Mouse (Mus musculus) lung, postnatal 36 days (tissue): Measurements from ENCODE around the gene Gramd2.
"Not testable (repeated sequence)": the region's sequence is repeated elsewhere in the genome, so short reads cannot be mapped to it uniquely, and the experiment has no call there.

Experiments
- DNase-seq: peaks from one replicate; pipeline ENCODE4 v3.0.0; 2022; ENCODE audit warnings: mixed read lengths

Gramd2 gene

DNA sequence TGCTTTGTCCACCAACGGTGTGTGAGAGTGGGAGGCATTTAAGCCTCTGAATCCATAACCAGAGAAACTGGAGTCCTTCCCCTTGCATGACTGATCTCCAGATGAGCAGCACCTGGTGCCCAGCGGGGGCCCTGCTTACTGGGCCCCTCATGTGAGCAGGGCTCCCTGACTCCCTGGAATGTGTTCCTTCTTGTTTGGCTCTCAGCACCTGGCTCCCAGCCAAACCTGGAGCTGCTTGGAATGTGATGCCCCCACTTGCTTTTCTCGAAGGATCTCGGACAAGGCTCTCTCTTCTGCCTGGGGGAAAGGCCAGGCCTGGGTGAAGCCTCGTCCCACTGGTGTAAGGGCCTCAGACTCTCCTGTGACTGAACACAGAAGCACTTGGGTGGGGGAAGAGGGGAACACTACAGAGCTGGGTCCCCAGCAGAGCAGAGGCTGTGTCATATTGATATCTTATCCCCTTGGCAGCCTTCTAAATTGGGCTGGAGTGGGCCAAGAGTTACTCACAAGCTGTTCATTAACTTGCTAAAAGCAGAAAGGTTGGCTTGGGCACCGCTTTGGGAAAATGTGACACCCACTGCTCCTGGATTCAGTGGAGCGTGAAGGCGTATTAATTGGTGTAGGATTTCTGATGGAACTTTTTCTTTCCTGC is 44.0 kb downstream of the Gramd2 start:
- peak; percentile 57 for DNase-seq

DNA sequence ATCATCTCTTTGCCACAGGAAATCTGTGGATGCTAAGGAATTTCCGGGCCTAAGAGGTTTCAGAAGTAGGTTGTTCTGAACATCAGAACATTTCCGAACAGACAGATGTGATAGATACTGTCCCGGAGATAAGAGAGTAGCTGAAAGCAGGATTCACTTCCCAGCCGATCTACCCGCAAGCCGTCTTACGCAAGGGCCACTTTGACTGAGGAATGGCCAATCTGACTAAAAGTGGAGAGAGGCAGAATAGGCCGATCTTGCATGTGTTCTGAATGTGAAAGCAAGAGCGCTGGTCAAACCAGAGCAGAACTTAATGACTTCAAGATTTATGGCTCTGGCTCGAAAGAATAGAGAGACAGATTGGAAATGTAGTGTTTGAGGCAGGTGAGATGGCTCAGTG is 45.6 kb downstream of the Gramd2 start:
- DNase-seq = peak; percentile 53

DNA sequence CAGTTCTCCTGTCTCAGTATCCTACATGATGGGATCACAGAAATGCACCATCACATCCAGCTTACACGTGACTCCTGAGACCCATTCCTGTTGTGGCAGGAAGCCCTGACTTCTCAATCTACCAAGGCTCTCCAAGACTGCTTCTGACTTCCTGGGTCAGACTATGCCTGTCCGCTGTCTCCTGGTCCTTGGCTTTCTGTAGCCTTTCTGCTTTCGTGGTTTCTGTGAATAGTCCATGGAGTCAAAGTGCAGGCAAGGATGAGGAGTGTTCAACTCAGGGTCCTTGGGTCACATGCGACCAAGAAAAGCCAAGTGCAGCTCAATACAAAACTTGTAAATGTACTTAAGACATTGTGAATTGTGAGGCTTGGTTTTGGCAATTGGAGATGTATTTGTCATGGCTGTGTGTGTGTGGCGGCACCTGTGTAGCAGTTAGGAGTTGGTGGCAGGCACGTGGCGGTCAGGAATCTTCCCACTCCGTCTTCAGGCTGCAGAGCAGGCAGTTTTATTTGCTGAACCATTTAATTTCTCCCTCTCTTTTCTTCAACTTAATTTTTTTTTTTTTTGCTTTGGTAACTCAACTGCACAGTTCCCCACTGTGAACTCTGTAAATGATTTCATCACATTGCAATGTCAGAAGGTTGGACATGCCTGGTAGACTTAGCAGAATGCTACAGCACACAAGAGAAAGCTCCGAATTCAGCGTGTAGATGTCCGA is 47.8 kb downstream of the Gramd2 start:
- no peak for DNase-seq

DNA sequence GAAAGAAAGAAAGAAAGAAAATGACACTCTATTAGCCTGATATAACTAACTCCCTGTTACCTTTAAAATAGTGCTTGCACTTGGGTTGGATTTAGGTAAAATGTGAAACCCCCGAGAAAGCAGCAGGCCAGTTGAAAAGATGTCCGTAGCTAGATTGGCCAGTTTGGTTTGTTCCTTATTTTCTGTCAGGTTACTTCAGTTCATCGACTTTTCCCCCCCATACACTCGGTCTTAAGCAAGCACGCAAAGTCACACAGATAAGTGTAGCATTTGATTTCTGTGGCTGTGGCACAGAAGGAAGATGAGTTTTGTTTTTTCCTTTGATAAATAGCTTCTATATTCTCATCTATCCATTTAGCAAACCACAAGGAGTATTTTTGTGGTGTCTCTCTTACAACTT is 51.2 kb downstream of the Gramd2 start:
- DNase-seq = no peak

DNA sequence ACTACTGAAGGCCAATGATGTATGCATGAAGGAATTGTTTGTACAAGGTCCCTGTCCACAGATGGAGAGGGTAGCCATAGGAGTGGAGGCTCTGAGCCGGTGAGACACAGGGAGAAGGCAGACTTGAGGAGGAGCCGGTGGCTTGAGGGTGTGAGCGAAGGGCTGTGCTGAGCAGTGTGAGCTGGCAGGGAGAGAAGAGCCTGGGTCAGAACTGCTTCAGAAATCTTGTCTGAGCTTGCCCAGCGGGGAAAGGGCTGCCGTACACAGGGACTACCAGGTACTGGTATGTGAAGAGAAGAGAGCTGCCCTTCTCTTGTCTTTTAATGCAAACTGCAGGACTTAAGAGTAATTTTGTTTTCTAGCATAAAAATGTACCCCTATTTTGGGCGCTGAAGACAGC is 53.1 kb downstream of the Gramd2 start:
- DNase-seq = no peak

DNA sequence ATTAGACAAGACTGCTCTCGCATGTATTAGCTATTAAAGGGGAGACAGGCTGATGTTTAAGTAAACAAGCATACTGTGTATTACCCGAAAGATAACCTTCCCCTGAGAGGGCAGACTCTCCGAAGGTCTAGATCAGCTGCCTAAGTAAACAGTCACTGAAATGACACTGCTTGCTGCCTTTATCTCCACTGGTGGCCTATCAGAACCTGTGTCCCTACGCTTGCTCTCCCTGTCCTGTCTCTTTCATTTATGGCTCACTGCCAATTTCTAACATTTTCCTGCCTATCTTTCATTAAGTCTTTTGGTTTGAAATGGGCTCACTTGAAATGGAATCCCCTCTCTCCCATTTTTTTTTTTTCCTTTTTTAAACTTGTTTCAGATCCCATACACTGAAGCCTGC is 55.5 kb downstream of the Gramd2 start:
- no peak for DNase-seq

DNA sequence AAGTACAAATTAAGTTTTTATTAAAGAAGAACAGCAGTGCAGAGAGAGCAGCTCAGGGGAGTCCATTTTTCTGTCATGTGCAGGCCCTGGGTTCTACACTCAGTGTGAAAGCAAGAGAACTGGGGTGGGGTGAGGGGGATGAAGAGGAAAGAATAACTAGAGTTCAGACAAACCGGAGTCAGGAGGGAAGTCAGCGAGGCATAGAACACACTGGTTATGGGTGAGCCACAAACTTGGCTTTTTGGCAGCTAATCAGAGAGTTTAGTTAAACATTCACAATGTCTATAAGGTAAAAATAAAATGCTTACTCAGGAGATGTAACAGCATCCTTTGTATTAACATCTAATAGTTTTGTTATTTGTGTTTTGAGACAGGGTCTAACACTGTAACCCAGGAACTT is 60.6 kb downstream of the Gramd2 start:
- DNase-seq = no peak

DNA sequence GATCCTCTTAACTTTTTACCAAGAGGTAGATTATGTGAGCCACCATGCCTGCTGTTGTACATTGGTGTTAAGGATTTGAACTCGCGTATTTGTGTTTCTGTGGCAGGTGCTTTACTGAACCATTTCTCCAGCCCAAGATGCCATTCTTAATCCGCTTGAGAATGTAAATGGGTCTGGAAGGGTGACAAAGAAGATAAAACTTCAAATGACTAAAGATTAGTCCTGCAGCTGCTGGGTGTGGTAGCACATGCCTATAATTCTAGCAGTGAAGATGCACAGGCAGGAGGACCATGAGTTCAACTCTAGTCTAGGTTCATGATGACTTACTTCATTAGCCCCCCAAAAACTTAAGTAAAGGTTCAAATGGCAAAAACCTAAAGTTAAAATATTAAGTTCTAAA is 64.0 kb downstream of the Gramd2 start:
- DNase-seq = no peak

DNA sequence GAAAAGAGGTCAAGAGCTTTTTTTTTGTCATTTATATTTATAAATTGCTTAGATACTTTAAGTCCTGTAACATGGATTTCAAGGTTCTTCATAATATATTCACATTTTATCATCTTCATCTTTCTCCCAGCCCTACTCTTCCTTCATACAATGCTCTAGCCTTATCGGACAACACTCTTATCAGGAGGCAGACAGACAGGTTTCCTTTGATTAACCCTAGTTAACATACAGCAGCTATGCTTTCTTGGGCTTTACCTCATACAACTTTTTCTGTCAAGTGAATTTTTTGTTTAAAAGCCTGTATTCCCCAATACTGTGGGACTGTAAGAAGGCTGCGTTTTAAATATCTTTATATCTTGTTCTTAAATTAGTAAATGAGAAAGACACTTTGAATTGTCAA is 68.4 kb downstream of the Gramd2 start:
- no peak for DNase-seq

DNA sequence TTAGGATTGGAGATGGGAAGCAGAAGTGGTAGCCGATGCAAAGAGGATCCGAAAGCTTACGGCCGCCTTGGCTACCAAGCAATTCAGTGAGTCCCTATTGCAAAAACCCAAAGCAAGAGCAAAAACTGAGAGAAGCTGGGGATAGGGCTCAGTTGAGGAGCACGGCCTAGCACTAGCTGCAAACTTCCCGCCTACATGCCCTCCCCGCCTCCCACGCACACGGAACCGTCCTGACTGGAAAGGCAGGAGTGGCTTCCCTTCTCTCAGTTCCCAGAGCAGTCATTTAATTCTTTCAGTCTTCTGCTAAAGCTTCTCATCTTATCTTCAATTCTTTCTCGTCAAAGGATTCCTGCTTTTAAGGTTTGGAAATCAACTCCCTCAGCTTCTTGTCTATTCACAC is 69.0 kb downstream of the Gramd2 start:
- DNase-seq = peak; percentile 43

DNA sequence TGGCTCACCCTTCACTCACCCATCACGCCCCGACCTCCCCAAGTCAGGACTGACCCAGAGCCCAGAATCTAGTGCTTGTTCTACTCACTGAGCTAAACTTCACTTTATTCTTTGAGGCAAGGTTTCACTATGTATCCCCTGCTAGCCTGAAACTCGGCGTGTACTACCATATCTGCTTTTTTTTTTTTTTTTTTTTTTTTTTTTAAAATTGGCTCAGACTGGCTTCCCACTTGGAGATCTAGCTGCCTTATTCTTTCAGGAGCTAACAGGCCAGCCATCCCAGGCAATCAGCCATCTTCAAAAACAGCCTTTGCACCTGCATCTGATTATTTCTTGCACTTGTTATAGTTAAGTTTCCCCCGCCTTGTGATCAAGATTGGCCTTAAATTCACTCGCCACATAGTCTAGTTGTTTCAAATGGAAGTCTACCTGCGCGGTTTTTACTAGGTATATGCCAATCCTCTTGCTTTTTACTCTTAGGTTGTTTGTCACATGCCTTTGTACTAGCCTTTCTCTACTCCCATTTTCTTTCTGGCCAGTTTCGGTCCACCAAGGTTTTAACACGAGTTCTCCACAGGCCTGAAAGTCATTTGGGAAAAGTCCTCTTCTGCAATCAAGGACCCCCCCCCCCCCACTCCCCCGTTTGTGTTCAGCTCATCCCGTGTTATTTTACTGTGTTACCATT is 69.8 kb downstream of the Gramd2 start:
- no peak for DNase-seq

DNA sequence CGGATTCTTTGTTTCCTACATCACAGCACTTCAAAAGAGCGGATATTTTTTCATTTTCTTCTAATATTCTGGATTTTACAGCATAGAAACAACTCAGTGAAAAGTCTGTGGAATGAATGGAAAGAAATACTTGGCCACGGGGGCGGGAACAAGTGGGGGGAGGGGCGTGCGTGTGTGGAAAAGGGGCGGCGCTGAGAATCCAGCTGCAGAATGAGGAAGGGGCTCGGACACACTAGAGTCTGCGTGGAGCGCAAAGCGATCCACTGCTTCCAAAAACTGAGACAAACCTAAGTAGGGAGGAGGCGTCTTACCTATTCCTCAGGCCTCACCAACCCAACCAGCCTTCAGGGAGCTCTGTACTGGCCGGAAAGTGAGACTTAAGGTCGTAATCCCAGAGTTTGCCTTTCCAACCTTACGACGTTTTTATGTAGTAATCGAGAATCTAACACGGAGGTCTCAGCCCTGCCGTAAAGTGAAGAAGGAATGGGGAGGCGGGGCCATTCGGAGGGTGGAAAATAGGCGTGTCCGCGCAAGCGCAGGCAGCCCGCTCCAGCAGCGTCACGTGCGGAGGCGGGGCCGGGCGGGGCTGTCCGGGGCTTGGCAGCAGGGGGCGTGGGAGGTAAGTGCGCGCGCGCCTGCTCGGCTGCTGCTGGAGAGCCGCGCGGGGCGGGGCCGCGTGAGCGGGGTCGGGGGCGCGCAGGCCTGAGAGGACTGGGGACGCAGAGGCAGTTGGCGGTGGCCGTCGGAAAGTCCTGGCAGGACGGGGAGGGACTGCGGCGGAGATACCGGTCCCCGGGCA is 70.5 kb downstream of the Gramd2 start, which contains the start of the genes Senp8 and Myo9a:
Gene Senp8, minus strand, starts transcription at position 444 of the 799 bp plus-strand sequence.
Gene Myo9a, plus strand, starts transcription at position 630 of the 799 bp plus-strand sequence.
- DNase-seq = peak; percentile 98

DNA sequence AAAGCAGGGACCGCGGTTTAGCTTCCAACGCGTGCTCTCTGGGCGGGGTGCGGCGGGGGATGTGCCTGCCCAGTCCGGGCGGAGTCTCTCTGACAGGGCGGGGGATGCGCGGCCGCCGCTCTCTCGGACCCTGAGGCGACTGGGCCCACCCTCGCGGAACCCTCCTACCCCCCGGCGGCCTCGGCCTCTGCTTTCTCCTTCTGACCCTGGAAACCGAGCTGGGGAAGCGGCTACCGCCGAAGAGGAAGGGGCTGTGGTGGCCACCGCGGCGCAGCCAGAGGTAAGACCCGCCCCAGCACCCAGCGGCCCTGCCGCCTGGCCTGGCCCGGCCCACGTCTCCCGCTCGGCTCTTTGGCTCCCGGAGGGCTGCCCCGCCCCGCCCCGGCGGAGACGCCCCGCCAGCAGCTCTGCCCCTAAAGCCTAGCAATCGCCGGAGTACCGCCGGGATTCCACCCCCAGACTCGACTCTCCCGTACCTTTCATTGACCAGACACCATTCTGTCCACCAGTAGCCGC is 71.2 kb downstream of the Gramd2 start:
- DNase-seq = peak; percentile 92

DNA sequence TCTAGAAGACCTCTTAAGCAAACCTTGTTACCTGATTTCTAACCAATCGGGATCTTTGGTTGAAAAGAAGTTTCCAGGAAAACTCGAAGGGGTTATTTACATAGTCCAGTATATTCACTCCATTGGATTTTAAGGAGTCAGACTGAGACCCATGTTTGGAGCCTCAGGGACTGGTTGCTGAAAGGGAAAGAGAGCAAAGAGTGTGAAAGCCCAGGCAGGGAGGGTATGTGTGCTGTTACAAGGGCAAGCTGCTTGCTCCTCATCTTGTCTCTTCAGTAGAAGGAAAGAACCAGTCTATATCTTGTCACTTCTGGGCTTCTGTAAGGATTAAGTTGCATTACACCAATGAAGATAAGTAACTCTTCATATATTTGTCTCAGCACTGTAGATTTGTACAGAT is 72.0 kb downstream of the Gramd2 start:
- no peak for DNase-seq

DNA sequence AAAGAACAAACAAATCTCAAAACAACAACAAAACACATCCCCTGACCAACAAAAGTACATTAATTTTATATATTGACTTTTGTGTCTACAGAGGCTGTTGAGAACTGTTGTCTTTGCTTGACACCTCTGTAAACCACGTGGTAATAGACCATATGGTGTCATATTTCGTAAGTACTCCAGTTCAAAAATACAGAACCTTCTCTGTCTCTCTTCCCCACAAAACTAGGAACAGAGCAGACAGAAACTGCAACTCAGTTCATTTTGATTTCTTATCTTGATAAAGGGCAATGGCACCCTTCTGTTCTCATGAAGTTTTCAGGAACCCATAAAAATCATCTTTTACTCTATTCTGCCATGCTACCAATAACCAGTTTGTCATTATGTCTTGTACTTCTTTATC is 75.3 kb downstream of the Gramd2 start:
- DNase-seq = no peak

DNA sequence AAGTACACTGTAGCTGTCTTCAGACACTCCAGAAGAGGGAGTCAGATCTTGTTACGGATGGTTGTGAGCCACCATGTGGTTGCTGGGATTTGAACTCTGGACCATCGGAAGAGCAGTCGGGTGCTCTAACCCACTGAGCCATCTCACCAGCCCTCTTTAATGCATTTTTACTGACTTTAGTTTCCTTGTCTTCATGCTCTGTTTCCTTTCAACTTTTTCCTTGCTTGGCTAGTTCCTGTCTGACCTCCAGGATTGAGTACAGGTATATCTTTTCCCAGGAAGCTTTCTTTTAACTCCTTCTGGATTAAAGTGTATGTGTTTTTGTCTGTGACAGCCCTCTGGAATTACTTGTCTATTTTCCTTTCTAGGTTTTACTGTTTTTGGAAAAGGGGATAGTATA is 77.1 kb downstream of the Gramd2 start:
- not testable (repeated sequence) for DNase-seq

DNA sequence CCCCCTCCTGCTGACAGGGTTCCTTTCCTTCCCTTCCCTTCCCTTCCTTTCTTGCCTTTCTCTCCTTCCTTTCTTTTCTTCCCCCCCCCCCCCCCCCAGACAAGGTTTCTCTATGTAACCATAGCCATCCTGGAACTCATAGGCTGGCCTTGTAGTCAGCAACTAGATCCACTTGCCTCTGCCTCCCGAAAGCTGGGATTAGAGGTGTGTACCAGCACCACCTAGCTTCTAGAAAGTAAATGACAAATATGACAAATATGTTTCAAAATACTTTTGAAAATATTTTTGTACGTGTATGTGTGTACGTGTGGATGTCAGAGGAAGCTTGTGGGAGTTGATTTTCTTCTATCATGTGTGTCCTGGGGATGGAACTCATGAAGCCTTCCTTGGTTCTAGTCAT is 80.6 kb downstream of the Gramd2 start:
- peak; percentile 42 for DNase-seq

DNA sequence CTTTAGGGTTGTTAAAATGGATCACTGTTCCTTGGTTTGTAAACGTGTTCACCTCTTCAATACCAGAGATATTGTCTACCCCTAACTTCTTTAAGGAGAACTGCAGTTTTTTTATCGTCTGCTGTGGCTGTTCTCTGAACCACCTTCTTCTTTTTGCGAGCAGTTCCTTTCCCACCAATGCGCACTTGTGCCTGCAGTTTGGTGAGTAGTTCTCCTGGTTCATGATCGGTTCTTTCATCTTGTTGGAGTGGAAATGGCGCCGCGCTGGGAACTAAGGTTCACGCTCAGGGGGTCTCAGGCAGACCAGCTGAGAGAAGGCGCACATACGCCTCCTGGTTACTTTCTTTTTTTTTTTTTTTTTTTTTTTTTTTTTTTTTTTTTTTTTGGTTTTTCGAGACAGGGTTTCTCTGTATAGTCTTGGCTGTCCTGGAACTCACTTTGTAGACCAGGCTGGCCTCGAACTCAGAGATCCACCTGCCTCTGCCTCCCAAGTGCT is 87.1 kb downstream of the Gramd2 start:
- not testable (repeated sequence) for DNase-seq
